Mouse (Mus musculus) layer of hippocampus, adult 9-11 months (tissue): ENCODE results near the gene Rps27l.

Experiments
- DNase-seq: peaks from one replicate; pipeline ENCODE4 v3.0.0; 2022

The Rps27l gene

DNA sequence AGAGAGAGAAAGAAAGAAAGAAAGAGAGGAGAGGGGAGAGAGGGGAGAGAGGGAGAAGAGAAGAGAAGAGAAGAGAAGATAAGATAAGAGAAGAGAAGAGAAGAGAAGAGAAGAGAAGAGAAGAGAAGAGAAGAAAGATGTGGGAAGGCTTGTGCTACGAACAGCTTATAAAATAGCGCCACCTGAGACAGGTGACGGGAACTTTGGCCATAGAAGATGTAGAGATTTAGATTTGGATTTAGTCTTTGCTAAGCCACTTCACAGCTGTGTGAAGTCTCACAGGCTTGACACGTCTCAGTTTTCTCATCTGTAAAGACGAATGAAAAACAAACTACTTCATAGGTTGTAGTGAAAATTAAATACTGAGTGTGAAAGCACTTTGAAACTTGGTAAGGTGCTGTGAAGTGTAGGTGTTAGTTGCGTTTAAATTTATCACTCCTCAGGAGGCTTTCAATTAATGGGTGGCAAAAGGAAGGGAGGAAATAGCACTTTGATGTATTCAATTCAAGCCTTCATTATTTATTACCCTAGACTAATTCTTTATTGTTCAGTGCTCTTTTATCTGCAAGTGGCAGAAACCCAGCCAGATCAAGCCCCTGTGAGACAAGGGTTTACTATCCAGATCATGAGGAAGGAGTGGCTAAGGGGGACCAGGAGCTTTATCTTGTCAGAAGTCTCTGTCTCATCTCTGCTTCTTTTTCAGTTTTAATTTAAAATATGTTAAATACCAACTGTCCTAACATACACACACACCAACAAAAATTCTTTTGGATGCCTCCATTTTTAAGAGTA lies 25.2 kb upstream of the Rps27l start:
- no peak for DNase-seq

DNA sequence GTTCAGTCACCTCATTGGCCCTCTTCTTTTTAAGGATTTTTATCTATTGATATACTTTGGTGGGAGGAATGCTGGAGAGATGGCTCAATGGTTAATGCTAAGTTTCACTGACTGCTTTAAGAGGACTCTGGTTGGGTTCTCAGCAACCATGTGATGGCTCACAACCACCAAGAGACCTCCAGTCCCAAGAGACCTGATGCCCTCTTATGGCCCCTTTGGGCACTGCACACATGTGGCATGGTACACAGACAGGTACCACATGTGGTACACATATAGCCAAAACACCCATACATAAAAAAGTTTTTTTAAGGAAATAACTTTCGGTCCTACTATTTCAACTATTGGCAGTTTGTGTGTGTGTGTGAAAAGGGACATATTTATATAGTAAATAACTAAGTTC lies 23.8 kb upstream of the Rps27l start:
- no peak for DNase-seq

DNA sequence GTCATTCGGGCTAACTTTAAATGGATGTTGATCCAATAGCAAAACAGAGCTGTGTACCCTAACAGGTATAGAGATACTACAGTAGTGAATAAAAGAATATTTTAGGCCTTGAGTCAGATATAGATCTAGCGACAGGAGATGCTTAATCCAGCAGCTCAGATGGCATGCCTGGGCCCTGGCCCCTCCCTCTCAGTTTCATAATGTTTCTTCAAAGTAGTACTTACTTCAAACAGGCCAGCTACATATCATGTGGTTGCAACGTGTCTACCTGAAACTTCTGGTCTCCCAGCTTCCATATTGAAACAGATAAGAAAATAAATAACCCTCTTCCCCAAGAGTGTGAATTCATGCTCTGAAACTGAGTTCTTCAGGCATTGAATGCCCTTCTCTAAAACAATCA lies 20.0 kb upstream of the Rps27l start:
- no peak for DNase-seq

DNA sequence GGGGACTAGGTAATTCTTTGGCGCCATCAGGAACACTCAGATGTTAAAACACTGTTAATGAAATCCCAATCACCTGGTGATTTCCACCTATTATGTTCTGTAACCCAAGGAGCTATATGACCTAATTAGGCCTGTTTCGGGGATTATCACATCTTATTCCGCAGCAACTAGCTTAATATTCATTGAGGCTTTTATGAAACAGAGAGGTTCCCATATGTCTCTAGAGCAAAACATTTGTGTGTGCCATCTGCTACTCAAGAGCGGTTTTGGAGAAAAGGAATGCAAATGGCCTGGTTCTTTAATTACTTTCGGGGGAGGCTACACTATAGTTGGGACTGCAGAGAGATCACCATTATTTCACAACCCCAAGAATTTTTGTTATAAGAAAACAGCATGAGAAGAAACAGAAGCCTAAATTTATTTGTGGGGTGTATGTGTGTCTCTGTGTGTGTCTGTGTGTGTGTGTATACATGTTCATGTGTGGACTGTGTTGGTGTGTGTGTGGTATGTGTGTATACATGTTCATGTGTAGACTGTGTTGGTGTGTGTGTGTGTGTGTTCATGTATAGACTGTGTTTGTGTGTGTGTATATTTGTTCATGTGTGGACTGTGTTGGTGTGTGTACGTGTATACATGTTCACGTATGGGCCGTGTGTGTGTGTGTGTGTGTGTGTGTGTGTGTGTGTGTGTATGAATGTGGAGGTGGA lies 18.0 kb upstream of the Rps27l start:
- peak; percentile 65 for DNase-seq

DNA sequence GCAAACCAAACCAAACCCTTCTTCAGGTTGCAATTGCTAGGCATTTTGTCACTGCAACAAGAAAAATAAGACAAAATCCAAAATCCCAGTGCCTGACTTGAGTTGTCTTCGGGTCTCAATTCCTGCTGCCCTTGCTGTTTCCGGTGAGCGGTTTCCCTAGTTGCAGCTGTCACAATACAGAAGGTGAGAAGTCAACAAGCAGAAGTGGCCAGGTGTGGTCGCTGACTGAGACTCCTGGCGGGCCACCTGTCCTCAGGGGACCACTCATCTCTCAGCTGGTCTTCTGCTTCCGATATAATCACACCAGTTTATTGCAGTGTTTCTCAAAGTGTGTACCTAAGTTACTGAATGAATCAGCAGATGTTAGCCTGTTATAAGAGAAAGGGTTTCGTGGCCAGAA lies 15.5 kb upstream of the Rps27l start:
- DNase-seq, result no peak

DNA sequence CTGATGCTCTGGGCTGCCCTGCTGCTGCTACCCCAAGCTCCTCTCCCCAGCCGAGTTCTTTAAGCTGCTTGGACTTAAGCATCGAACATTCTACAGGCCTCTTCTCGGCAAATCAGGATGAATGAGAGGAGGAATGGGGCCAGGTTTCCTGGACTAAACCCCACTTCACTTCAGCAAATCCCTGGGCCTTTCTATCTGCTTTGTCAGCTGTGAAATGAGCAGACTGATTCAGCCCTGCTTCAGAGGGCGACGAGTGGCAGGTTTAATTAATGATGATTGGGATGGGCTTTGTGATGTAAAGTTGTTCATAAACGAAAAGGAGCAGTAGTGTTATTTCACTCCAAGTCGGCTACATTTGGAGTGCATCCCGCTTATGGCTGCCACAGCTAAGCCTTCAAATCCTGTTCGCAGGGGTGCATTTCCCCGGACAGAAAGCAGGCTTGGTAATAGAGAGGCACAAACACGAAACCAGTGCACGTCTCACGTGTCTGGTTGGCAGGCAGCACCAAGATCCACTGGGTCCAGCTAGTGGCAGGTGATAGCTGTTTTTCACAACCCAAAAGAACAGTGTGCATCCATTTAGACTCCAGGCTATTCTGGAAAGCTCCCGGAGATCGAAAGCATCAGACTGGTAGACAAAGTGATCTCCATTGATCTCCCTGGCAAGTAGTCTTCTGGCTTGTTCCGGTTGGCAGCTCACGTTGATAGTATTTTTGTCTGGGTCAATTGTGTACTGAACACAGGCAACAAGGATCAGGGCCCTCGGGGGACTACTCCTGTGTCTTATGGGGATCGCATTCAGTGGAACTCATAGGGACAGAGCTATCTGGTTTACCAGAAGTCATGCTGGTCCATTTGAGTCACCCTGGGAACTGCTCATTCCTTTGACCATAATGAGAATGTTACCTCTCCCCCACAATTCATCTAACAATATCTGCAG lies 11.7 kb upstream of the Rps27l start:
- no peak for DNase-seq

DNA sequence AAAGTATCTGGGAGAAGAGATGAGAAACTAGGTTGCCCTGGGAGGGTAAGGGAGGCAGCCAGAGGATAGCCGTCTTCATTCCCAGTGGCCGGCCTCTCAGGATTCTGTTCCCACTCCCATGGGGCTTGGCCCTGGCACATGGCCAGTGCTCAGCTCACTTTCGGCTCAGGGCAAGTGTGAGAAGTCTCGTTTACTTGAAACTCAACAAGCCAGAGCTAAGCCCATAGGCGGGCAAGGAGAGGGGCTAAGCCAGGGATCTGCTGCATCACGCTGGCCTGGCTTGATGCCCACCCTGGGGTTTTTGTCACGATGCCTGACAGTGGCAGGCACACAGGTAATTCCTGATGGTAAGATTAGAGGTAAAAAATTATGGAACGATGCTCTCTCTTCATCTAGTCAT lies 8.4 kb upstream of the Rps27l start:
- no peak for DNase-seq

DNA sequence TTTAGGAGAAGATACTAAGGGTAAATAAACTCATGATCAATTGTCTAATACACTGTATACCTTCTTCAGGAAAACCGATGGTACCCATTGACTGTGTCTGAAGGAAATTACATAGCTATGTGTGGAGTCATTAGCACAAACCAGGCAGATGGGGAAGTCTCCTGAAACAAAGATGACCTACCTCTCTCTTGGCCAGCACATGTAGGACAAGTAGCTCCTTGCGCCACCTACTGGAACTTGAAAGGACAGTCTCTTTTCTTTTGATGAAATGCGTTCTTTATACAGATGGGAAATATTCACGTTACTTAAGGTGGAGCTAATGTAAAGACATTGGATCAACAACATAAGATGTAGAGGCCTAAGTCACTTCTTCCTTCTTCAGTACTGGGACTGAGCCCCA lies 7.0 kb upstream of the Rps27l start:
- DNase-seq, result no peak

DNA sequence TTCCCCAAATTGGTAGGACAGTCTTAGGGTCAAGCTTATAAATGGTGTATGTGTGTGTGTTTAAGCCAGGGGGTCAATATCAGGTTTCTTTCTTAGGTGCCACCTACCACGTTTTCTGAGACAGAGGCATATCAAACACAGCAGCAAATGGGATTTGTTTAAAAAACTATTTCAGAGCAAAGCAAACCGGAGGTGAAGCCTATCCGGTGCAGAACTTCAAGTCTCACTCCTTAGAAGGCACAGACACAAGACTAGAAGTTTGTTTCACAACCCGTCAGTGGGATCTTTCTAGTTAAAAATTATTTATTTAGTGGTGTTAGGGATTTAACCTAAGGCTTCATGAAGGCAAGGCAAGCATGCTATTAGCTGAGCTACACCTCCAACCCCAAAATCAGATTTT lies 725 bp upstream of the Rps27l start:
- no peak for DNase-seq

DNA sequence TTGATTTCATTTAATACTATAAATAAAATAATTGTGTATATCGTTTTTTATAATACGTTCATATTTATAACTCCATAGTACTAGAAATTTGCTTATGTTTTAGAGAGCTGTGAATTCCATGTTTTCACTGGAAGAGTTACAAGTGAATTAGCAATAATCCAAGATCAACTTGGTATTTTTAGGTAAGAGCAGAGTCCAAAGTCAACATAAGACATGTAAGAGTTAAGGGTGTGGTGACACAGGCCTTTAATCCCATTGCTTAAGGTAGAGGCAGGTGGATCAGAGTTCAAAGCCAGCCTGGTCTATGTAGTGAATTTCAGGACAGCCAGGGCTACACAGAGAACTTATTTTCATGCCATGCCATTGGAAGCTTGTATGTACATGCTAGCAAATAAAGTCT lies 2.6 kb downstream of the Rps27l start:
- no peak for DNase-seq

DNA sequence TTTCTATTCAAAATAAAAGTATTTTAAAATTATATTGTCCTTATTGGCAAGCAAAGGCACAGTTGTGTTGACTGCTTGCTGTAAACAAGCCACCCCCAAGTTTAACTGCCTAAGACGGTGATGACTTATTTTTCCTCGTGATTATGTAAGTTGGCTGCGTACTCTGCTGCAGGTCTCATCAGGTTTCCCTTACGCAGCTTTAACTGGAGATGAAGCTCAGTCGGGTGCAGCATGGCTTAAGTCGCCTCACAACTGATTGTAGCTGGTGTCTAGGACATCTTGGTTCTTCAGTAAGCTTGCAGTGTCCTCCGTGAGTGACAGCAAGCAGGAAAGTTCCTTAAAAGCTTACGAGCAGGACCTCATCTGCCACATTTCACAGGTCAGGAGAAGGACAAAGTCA lies 6.4 kb downstream of the Rps27l start:
- no peak for DNase-seq

DNA sequence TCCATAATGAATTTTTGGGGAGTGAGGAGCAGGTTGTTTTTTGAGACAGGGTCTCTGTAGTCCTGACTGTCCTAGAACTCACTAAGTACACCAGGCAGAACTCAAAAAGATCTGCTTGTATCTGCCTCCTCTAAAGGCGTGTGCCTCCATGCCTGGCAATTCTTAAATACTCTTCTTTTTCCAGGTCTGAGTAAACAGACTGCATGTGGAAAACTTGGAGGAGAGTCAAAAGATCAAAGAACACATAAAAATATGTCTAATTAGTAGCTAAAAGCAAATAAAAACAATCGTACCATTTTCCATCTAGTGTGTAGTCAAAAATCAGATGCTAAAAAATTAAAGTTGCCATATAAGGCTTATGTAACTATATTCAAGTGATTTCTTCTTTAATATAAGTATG lies 7.0 kb downstream of the Rps27l start:
- DNase-seq, result no peak

DNA sequence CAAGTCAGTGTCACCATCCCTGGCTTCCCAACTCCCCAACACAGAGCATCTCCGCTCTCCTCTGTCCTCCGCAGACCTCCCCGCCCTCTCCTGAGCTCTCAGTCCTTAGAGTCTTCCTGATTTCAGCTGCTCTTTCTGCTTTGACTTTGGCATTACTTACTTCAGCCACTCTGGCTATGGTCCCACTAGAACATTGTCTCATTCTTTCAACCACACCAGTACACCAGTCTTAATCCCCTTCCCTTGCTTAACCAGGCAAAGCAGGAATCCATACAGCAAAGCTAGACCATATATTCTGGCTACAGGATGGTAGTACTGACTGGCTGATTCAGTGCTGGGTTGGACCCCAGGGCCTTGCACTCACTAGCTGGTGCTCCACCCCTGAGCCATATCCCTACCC lies 11.6 kb downstream of the Rps27l start:
- DNase-seq, result no peak

DNA sequence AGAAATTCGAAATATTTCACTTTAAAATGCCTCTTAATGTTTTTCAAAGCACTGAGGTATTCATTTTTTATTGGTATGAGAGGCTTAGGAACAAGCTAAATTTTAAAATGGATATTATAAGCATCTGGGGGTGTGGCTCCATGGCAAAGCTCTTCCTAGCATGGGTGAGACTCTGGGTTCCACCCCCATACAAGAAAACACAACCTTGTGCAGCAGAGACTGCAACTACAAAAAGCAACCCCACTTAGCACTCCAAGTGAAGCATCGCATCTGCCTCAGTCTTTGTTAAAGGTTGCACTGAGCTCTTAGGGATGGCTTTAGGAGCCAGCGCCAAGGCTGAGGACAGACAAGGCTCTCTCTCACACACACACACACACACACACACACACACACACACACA lies 15.6 kb downstream of the Rps27l start:
- no peak for DNase-seq

DNA sequence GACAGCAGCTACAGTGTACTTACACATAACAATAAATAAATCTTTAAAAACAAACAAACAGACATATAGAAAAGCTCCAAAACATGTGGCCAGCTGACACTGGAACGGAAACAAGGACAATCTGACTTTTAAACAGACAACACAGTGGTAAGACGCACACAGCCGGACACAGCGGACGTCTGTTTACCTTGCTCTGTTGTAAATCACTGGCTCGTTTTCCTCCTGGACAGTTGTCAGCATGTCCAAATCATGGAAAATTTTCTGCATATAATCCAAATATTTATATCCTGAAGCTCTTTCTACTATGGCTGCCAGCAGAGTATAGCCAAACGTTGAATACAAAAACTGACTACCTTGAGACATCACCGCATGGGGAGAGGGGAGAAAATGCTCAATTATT lies 21.6 kb downstream of the Rps27l start:
- no peak for DNase-seq

DNA sequence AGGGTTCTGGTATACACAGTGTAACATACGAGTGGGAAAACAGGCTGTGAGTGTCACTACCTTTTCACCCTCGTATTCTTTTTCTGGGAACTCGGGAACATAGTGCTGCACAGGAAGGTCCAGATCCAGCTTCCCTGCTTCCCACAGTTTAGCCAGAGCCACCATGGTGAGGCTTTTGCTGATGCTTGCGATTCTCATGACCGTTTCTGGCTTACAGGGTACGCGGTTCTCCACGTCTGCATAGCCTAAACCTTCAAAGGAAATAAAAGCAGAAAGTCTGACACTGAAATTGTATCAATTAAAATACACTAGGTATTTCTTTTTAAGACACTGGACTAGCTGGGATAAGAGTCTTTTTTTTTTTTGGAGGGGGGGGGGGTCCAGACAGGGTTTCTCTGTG lies 25.2 kb downstream of the Rps27l start:
- no peak for DNase-seq

DNA sequence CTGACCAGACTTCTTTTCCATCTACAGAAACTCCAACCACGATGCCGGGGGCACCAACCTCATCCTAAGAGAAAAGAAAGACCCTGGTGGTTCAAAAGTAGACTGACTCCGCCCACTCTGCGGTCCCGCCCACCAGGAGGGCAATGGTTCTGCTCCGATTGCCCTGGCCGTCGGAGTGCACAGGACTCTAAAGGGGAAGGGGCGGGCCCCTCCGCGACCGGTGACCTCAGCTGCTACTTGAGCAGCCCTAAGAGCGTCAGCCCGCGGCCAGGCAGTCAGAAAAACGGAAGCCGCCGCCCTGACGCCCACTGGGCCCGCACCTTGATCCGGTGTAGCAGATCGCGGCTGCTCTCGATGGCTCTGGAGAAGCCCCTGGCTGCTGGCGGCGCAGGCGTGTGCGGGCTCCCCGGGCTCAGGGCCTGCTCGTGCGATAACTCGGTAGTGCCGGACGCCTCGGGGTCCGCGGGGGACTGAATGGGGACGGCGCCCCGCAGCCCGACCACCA lies 28.9 kb downstream of the Rps27l start:
- peak; percentile 85 for DNase-seq

DNA sequence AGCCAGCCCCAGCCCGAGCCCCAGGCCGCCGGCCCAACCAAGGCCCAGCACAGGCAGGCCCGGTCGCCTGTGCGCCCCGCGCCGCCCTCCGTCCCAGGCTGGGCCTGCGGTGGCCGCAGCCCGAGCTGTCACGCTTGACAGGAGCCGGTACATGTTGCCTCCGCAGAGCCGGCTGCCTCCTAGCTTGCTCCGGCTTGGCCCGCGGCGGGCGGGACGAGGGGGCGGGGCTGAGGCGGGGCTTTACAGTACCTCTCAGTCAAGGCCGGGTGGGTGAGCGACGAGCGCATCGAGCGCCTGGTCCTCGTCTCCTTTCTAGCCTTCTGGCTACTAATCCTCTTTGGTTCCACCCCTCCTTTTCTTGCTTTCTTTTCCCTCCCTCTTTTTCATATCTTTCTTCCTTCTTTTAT lies 29.4 kb downstream of the Rps27l start, which contains the start of gene Lactb:
Lactb (minus strand) TSS at position 246 of the 407 bp plus-strand sequence.
- peak; percentile 94 for DNase-seq

DNA sequence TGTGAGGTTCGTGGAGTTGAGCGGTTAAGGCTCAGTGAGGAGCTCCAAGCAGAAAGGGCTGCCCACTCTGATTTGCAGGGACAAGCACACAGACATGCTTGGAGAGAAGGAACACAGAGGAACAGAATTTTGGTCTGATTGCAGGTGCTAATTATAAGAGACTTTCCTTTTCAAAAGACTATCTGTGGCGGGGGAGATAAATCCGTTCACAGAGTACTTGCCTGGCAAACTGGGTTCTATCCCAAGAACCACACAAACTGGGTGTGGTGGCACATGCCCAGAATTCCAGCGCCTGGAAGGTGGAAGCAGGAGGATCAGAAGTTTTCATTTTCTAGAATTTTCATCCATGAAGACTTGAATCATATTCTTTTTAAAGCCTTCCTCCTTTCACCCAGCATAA lies 31.2 kb downstream of the Rps27l start:
- no peak for DNase-seq

DNA sequence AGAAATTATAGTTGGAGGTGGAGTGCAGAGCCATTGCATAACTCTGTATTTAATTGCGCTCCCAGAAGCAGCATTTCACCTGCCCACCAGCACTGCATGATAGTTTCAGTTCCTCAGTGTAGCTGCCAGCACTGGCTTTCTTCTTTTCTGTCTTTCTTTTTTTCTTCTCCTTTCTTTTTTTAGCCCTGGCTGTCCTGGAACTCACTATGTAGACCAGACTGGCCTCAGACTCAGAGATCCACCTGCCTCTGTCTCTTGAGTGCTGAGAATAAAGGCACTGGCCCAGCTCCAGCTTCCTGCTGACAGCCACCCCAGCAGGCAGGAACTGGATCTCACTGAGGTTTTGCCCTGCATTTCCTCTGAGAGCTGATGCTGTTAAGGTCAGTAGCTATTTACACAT lies 32.1 kb downstream of the Rps27l start:
- peak; percentile 75 for DNase-seq

DNA sequence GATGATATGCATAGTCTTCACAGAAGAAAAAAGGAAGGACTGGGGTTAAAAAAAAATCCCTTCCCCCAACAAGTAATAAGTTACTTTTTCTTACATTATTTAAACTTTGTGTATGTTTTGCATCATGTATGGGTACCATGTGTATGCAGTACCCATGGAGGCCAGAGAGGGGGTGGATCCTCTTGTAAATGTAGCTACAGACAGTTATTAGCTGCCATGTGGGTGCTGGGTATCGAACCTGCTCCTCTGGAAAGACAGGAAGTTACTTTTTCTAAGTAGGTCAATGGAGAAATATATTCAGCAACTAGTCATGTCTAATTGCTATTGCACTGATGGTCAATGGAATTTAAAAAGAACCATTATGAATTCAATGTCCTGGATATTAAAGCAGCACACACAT lies 32.6 kb downstream of the Rps27l start:
- DNase-seq, result no peak

DNA sequence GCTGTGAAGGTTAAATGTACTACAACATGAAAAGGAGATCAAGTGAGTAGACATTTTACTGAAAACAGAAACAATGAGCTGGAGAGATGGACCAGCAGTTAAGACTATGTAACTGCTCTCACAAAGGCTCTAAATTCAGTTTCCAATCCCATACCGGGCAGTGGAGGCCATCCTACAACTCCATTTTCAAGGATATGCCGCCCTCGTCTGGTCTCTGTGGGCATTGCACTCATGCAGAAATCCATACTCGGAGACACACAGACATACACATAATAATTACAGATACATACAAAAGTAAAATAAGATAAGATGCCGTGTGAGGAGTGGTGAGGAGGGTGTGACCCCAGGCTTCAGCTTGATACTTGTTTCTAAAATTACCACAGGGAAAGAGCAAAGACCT lies 34.6 kb downstream of the Rps27l start:
- peak; percentile 43 for DNase-seq

DNA sequence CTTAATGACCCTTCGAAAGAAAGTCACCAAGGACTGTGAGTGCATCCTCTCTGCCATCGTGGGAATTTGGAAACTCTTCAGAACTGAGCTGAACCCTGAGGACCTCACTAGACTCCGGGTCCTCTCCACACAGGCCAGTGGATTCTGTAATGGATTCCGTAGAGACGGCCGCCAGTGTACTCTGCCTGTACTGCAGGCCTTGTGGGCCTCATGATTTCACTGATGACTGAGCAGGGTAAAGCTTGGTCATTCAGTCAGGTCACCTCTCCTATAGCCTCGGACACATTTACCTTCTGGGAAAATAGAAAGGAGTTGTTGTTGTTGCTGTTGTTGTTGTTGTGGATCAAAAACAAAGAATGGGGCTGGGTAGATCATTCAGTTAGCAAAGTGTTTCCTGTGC lies 36.2 kb downstream of the Rps27l start:
- DNase-seq, result no peak
